Mouse (Mus musculus) intestine, embryonic 15.5 days (tissue): ENCODE measurements around the gene Mfsd12. TPM values are rescaled to one million over a fixed set of nuclear protein-coding genes. Genes with fewer than 3 reads are reported as not detected.

Experiments used
- ATAC-seq: fragments of 200-750 bp; cut with Nextera tagmentation; 2 replicates; pipeline ENCODE4 v1.8.0; 2017; ENCODE audit warnings: moderate TSS enrichment, moderate library complexity
- H3K27ac ChIP-seq: fragments of 300-500 bp; sonication (generic); 2 replicates; pipeline ENCODE4 v1.5.1; 2015; ENCODE audit warnings: mild to moderate bottlenecking, inconsistent platforms
- H3K27me3 ChIP-seq: fragments of 300-500 bp; sonication (generic); replicated peaks from 2 replicates; pipeline ENCODE4 v1.6.1; 2015; ENCODE audit warnings: inconsistent platforms
- H3K36me3 ChIP-seq: fragments of 300-500 bp; sonication (generic); 2 replicates; pipeline ENCODE4 v1.6.1; 2015; ENCODE audit warnings: inconsistent platforms
- H3K4me1 ChIP-seq: fragments of 300-500 bp; sonication (generic); replicated peaks from 2 replicates; pipeline ENCODE4 v1.6.1; 2015; ENCODE audit warnings: inconsistent platforms
- H3K4me2 ChIP-seq: fragments of 300-500 bp; sonication (generic); replicated peaks from 2 replicates; pipeline ENCODE4 v1.6.1; 2015; ENCODE audit warnings: mild to moderate bottlenecking, inconsistent platforms
- H3K4me3 ChIP-seq: fragments of 300-500 bp; sonication (generic); replicated peaks from 2 replicates; pipeline ENCODE4 v1.5.1; 2015; ENCODE audit warnings: inconsistent platforms
- H3K9ac ChIP-seq: fragments of 300-500 bp; sonication (generic); 2 replicates; pipeline ENCODE4 v1.6.1; 2015; ENCODE audit warnings: inconsistent platforms
- H3K9me3 ChIP-seq: fragments of 300-500 bp; sonication (generic); 2 replicates; pipeline ENCODE4 v1.6.1; 2016; ENCODE audit warnings: inconsistent platforms
- WGBS: fragments of 180-500 bp; shearing (Covaris S2); methylation state at CpG from one replicate; pipeline ENCODE4 v1.1.7; 2015; 5-methylcytosine and 5-hydroxymethylcytosine counted together
- polyA plus RNA-seq: library from polyadenylated mRNA; unstranded; fragments of >200 nt; fragmentation: Nextera tagmentation; extraction: Ambion mirVana; gene quantifications from 2 replicates; pipeline ENCODE4 v1.2.1, GENCODE M21; 2015

The Mfsd12 gene
- polyA plus RNA-seq, 1 experiment from 2014 or later = 19.9 TPM

DNA sequence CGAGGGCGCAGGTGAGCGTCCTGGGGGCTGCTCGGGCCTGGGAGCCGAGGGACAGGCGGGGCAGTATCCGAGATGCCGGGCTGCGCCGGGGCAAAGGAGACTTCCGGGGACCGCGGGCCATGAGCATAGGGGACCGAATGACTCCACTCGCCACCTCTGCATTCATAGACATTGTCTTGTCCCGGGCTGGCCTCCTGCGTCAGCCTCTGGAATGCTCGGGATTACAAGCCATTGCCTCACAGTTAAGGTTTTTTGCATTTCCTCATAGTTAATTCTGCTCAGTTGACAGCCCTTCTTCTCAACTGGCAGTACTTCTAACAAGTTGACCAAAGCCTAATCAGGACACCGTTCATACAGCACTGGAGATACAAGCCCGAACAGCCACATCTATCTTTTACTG, 35.9 kb upstream of the Mfsd12 start:
- Histone ChIP-seq H3K27ac (peak overlapping the region; percentile 78), H3K27me3 (no peaks in the 10 kb centered on the region), H3K4me2 (peak overlapping the region; percentile 66), H3K4me1 (peaks cover 42% of the 10 kb centered on the region), H3K9ac (peak overlapping the region; percentile 71), H3K4me3 (peak overlapping the region; percentile 84), H3K36me3 (peaks cover 42% of the 10 kb centered on the region), H3K9me3 (no peaks in the 10 kb centered on the region)
- peak; percentile 0; the same call in 1 of the 2 replicates for ATAC-seq
- WGBS = 2% methylated on average over 20 of the region's 20 CpGs

DNA sequence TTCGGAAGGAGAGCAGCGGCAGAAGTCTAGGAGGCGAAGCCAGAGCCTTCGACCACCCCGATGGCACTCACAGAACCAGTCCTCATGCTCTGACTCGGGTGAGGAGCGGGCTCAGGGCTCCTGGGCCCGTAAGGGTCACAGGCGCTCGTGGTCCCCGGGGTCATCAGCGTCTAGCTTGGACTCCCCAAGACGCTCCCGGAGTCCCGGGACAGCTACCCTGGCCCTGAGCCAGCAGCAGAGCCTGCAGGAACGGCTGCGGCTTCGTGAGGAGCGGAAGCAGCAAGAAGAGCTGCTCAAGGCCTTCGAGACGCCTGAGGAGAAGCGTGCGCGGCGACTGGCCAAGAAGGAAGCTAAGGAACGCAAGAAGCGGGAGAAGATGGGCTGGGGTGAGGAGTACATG, 34.8 kb upstream of the Mfsd12 start:
- Histone ChIP-seq H3K4me1 (peaks cover 33% of the 10 kb centered on the region), H3K27me3 (no peaks in the 10 kb centered on the region), H3K9ac (peak overlapping the region; percentile 6; the same call in 1 of the 2 replicates), H3K36me3 (peaks cover 51% of the 10 kb centered on the region), H3K9me3 (no peaks in the 10 kb centered on the region), H3K27ac (no peak overlapping the region), H3K4me2 (peak overlapping the region; percentile 66), H3K4me3 (peak overlapping the region; percentile 84; the same call in 1 of the 2 replicates)
- no peak for ATAC-seq
- WGBS = 90% methylated on average over 27 of the region's 27 CpGs

DNA sequence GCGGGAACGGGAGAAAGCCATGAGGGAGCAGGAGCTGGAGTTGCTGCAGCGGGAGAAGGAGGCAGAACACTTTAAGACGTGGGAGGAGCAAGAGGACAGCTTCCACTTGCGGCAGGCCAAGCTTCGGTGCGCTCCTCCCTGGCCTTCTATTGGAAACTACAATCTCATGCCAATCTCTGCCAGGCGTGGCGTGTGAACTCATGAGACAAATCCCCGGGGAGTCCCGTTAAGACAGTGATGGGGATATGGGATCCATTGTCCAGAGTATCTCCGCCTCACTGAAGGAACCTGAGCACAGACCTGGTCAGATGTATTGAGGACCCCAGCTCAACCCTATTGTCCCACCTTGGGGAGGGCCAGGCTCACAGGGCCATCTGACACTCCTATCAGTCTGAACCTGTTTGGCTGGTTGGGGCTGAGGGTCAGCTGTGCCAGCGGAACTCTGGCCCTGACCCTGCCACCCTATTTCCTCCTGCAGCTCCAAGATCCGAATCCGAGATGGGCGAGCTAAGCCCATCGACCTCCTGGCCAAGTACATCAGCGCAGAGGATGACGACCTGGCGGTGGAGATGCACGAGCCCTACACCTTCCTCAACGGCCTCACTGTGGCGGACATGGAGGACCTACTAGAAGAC, 34.0 kb upstream of the Mfsd12 start:
- no peak overlapping the region for H3K4me3 ChIP-seq
- H3K27ac ChIP-seq = no peak overlapping the region
- H3K27me3 ChIP-seq = no peaks in the 10 kb centered on the region
- no peak for ATAC-seq
- WGBS = 90% methylated on average over 23 of the region's 23 CpGs
- H3K9me3 ChIP-seq = no peaks in the 10 kb centered on the region
- H3K36me3 ChIP-seq = peaks cover 51% of the 10 kb centered on the region
- H3K9ac ChIP-seq = no peak overlapping the region
- peaks cover 36% of the 10 kb centered on the region for H3K4me1 ChIP-seq
- no peak overlapping the region for H3K4me2 ChIP-seq

DNA sequence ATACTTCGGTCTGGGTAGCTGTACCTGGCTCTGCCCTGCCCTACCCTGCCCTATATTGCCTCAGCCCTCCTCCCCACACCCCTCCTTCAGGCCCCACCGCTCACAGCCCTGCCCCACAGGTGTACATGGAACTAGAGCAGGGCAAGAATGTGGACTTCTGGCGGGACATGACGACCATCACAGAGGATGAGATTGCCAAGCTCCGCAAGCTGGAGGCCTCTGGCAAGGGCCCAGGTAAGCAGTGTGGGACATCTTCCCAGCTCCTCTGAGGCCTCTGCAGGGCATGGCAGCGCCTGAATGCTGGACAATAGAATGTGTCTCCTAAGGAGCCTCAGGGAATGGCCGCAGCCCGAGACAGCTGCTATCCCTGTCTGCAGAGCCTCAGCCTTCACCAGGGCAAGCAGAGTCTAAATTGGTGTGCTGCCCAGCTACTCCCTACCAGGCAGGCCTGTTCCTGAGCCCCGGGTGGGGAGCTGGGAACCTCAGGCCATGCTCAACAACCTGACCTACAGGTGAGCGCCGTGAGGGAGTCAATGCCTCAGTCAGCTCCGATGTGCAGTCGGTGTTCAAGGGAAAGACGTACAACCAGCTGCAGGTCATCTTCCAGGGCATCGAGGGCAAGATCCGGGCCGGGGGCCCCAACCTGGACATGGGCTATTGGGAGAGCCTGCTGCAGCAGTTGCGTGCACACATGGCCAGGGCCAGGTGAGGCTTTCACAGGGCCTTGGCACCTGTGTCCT, 33.3 kb upstream of the Mfsd12 start:
- Histone ChIP-seq H3K4me3 (no peak overlapping the region), H3K36me3 (peaks cover 51% of the 10 kb centered on the region), H3K9ac (no peak overlapping the region), H3K4me2 (no peak overlapping the region), H3K27ac (no peak overlapping the region), H3K9me3 (no peaks in the 10 kb centered on the region), H3K27me3 (no peaks in the 10 kb centered on the region), H3K4me1 (peaks cover 36% of the 10 kb centered on the region)
- 95% methylated on average over 18 of the region's 18 CpGs for WGBS
- ATAC-seq = no peak

DNA sequence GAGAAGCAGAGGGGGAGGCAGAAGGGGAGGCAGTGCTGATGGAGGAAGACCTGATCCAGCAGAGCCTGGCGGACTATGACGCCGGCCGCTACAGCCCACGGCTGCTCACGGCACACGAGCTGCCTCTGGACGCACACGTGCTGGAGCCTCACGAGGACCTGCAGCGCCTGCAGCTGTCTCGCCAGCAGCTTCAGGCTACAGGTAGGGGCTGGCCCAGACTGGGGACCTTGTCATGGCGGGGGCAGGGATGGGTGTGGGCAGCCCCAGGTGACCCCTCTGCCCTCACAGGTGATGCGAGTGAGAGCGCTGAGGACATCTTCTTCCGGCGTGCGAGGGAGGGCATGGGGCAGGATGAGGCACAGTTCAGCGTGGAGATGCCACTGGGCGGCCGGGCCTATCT, 32.1 kb upstream of the Mfsd12 start:
- peaks cover 51% of the 10 kb centered on the region for H3K36me3 ChIP-seq
- H3K4me1 ChIP-seq = peaks cover 39% of the 10 kb centered on the region
- WGBS = 95% methylated on average over 21 of the region's 21 CpGs
- no peaks in the 10 kb centered on the region for H3K27me3 ChIP-seq
- no peak overlapping the region for H3K4me3 ChIP-seq
- no peaks in the 10 kb centered on the region for H3K9me3 ChIP-seq
- no peak for ATAC-seq
- H3K9ac ChIP-seq = no peak overlapping the region
- H3K27ac ChIP-seq = no peak overlapping the region
- no peak overlapping the region for H3K4me2 ChIP-seq

- H3K9ac ChIP-seq = no peak overlapping the region
- ATAC-seq = no peak
- H3K36me3 ChIP-seq = peaks cover 51% of the 10 kb centered on the region
- no peaks in the 10 kb centered on the region for H3K27me3 ChIP-seq
- no peaks in the 10 kb centered on the region for H3K9me3 ChIP-seq
- H3K4me1 ChIP-seq = peaks cover 44% of the 10 kb centered on the region
- H3K4me2 ChIP-seq = no peak overlapping the region
- H3K4me3 ChIP-seq = no peak overlapping the region
- 93% methylated on average over 18 of the region's 18 CpGs for WGBS
- H3K27ac ChIP-seq = no peak overlapping the region
Observed at GRCm38 (mm10) chr10:81325781-81326180, 31.5 kb upstream of the Mfsd12 start.

DNA sequence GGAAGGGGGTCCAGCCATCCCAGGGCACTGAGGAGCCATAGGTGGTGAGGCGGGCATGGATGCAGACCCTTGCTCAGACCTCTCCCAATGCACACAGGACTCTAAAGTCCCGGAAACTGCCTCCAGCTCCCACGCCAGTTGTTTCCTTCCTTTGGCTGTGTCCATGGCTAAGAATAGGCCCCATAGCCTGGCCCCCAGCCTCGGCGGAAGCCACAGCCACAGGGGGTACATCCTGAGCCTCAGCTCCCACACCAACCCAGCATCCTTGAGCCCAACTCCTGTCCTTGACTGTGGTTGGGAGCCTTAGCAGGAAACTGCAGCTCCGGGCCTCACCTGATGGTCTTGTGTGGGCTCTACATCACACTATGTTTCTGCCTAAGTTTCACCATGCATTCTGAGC, 30.4 kb upstream of the Mfsd12 start:
- no peak overlapping the region for H3K4me2 ChIP-seq
- ATAC-seq = no peak
- H3K9me3 ChIP-seq = no peaks in the 10 kb centered on the region
- 72% methylated on average over 6 of the region's 6 CpGs for WGBS
- H3K4me1 ChIP-seq = peaks cover 45% of the 10 kb centered on the region
- no peaks in the 10 kb centered on the region for H3K27me3 ChIP-seq
- peak overlapping the region; percentile 29; the same call in 1 of the 2 replicates for H3K27ac ChIP-seq
- no peak overlapping the region for H3K4me3 ChIP-seq
- peaks cover 51% of the 10 kb centered on the region for H3K36me3 ChIP-seq
- no peak overlapping the region for H3K9ac ChIP-seq

DNA sequence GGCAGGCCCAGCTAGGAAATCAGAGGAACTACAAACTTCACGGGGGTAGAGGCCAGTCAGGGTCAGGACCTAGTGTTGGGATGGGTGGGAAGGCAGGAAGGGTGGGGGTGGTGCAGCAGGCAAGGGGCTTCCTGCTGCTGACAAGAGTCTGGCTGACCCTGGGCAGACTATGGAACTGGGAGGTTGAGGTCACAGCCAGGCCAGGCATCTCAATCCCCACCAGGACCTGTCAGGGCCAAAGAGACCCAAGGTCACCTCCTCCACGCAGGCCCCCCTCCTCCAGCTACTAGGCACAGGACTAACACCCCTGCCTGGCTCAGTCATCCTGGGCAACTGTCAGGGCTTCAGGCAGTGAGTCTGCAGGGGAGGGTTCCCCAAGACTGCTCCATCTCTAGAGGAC, 29.3 kb upstream of the Mfsd12 start:
- Histone ChIP-seq H3K27me3 (peaks cover 8% of the 10 kb centered on the region), H3K4me3 (no peak overlapping the region), H3K9me3 (no peaks in the 10 kb centered on the region), H3K27ac (peak overlapping the region; percentile 94), H3K4me2 (no peak overlapping the region), H3K36me3 (peaks cover 42% of the 10 kb centered on the region), H3K9ac (0 out of 2 replicates have a peak overlapping the region, but pooled peaks have one; percentile 6), H3K4me1 (peaks cover 44% of the 10 kb centered on the region)
- no peak for ATAC-seq
- 23% methylated on average over 2 of the region's 2 CpGs for WGBS

- WGBS = 6% methylated on average over 10 of the region's 10 CpGs
- peaks cover 9% of the 10 kb centered on the region for H3K27me3 ChIP-seq
- H3K27ac ChIP-seq = peak within 1 kb of the TSS; percentile 94
- H3K9ac ChIP-seq = peak within 1 kb of the TSS; percentile 40; the same call in 1 of the 2 replicates
- peaks cover 39% of the 10 kb centered on the region for H3K36me3 ChIP-seq
- no peaks in the 10 kb centered on the region for H3K9me3 ChIP-seq
- ATAC-seq = peak; percentile 30; the same call in 1 of the 2 replicates
- peak within 1 kb of the TSS; percentile 24 for H3K4me3 ChIP-seq
- peaks cover 45% of the 10 kb centered on the region for H3K4me1 ChIP-seq
- H3K4me2 ChIP-seq = peak within 1 kb of the TSS; percentile 56
Observed at GRCm38 (mm10) chr10:81328386-81328785, 28.9 kb upstream of the Mfsd12 start, which contains the start of gene Tbxa2r. Gene Tbxa2r (plus strand): TSS chr10:81328731.

DNA sequence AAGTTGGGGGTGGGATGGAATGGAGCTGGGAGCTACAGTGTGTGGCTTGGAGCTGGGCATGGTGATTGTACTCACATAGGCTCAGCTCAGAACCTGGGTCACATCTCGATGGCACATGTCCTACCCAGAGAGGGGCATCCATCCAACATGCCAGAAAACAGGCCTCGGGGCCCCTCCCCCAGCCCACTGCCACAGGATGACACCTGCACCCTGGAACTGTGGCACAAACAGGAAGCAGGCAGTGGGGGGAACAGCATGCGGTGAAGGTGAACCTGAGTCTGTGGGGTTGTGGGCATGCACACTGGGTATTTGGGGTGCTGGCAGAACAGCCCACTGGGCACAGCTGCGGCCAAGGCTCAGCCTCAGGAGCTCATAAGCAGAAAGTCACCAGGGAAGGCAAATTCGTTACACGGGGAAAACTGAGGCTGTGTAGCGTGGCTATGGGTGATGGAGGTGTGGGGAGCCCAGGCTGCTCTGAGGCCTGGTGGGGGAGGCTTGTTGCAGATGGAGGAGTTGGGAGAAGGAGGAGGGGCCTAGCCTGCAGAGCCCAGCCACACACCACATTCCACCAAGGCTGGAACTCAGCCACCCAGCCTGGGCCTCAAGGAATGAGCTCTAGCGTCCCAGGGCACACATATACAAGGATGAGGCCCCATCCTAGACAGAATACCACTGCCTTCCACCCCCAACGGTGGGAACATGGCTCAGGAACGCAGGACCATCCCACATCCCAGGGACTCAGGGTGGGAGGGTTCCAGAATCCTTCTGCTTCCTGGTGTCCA, 27.9 kb upstream of the Mfsd12 start:
- Histone ChIP-seq H3K4me2 (peak overlapping the region; percentile 56), H3K36me3 (peaks cover 29% of the 10 kb centered on the region), H3K9ac (peak overlapping the region; percentile 40), H3K4me3 (peak overlapping the region; percentile 24), H3K27me3 (peaks cover 9% of the 10 kb centered on the region), H3K9me3 (no peaks in the 10 kb centered on the region), H3K27ac (peak overlapping the region; percentile 94), H3K4me1 (peaks cover 47% of the 10 kb centered on the region)
- WGBS = 41% methylated on average over 10 of the region's 10 CpGs
- peak; percentile 78 for ATAC-seq

DNA sequence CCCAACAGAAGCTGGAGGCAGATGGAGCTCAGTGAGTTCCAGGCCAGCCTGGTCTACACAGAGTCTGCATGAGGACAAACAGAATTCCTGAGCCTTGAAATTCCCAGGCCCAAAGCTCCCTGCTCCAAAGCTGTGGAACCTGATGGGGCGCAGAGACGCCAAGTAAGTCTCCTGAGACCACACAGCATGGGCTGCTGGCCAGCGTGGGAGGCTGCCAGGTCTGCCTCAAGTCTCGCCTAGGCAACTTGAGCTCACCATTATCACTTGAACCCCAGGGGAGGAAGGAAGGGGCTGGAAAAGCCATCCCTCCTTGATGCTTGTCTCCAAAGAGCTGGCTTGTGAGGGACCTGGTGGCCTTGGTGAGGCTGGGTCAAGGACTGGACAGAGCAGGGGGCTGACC, 27.3 kb upstream of the Mfsd12 start:
- Histone ChIP-seq H3K4me3 (peak overlapping the region; percentile 24), H3K36me3 (peaks cover 23% of the 10 kb centered on the region), H3K9ac (peak overlapping the region; percentile 28), H3K9me3 (no peaks in the 10 kb centered on the region), H3K27ac (peak overlapping the region; percentile 94), H3K4me2 (peak overlapping the region; percentile 56), H3K4me1 (peaks cover 53% of the 10 kb centered on the region), H3K27me3 (peaks cover 9% of the 10 kb centered on the region)
- peak; percentile 24; the same call in 1 of the 2 replicates for ATAC-seq
- 59% methylated on average over 4 of the region's 4 CpGs for WGBS

DNA sequence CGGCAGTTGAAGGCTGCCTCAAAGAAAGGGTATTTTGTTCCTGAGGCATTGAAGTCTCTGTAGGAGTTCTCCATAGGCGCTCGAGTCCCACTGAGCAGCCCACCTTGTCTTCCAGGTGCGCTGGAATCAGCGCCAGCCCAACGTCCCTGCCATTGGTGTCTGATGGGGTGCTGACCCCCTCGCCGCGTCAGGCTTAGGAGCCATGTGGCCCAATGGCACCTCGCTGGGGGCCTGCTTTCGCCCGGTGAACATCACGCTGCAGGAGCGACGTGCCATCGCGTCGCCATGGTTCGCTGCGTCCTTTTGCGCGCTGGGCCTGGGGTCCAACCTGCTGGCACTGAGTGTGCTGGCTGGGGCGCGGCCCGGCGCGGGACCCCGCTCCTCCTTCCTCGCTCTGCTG, 25.0 kb upstream of the Mfsd12 start:
- 34% methylated on average over 29 of the region's 29 CpGs for WGBS
- H3K4me2 ChIP-seq = peak overlapping the region; percentile 46
- H3K4me1 ChIP-seq = peaks cover 65% of the 10 kb centered on the region
- peaks cover under 1% of the 10 kb centered on the region; the same call in 1 of the 2 replicates for H3K36me3 ChIP-seq
- peak overlapping the region; percentile 4; the same call in 1 of the 2 replicates for H3K9ac ChIP-seq
- no peak for ATAC-seq
- no peak overlapping the region for H3K27ac ChIP-seq
- H3K27me3 ChIP-seq = peaks cover 9% of the 10 kb centered on the region
- peak overlapping the region; percentile 15 for H3K4me3 ChIP-seq
- no peaks in the 10 kb centered on the region for H3K9me3 ChIP-seq
